Mouse (Mus musculus): ENCODE data around the gene Dapk2.

DNA sequence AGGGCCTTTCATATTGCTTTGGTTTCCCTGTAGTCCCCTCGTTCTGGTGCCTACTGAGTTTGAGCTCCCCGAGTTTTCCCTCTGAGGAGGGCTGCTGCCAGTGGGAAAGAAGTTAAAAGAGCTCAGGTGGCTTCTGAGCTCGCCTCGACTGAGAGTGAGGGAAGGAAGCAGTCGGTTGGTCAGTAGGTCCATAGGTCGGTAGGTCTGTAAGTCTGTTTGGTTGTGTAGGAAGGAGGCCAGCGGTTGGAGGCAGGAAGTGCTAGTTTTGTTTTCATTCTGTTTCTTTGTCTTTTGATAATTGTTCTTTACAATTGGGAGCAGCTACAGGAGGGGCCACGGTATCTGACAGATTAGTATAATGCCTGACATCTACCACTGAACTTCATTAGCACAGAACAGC is 47.9 kb upstream of the Dapk2 start:
- TF ChIP-seq CTCF (IDR thresholded peaks at IDR 0.05; ENCODE audit: control insufficient read depth, insufficient read depth, insufficient read length) (no peak), MAX (IDR thresholded peaks at IDR 0.05) (no peak), USF1 (IDR thresholded peaks at IDR 0.05; ENCODE audit: low read depth) (no peak), FOSL1 (IDR thresholded peaks at IDR 0.05; ENCODE audit: insufficient read depth, low read length, poor library complexity, severe bottlenecking) (no peak), MYOD1 (IDR thresholded peaks at IDR 0.05; ENCODE audit: control insufficient read depth, insufficient read length, low read depth) (no peak), MYOG (IDR thresholded peaks at IDR 0.05; ENCODE audit: control insufficient read depth, extremely low read depth, insufficient read length) (no peak)

Data from C2C12 (cell line).